Mouse (Mus musculus) c-Kit-positive CD71-positive TER-119-negative erythroid progenitor cells, embryonic 14.5 days (primary cell): Measurements from ENCODE around the gene Ptn.
"Not testable (repeated sequence)": the region's sequence is repeated elsewhere in the genome, so short reads cannot be mapped to it uniquely, and the experiment has no call there.

Experiments used
- DNase-seq: peaks from one replicate; pipeline ENCODE4 v3.0.0-alpha.2; 2013; ENCODE audit warnings: low read depth

The Ptn gene

GRCm38 (mm10) chr6:36755001-36755885 lies 54.8 kb downstream of the Ptn start:
- DNase-seq: no peak

DNA sequence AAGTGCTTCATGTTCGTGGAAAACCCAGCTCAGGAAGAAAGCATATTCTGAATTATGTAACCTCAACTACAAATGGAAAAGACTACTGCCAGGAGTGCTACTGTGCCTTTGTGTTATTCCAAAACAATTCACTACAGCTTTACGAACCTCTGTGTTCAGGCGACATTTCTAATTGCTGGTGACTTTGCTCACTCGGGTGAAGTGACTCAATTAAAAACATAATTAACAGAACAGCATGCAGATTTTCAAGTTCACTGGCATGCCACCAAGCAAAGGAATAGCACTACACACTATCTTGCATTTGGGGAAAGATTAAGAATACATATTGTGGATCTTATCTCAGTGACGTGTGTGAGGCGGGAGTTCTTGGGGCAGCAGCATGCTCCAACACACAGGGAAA lies 57.1 kb downstream of the Ptn start:
- no peak for DNase-seq

GRCm38 (mm10) chr6:36739811-36740210 lies 70.2 kb downstream of the Ptn start:
- no peak for DNase-seq

DNA sequence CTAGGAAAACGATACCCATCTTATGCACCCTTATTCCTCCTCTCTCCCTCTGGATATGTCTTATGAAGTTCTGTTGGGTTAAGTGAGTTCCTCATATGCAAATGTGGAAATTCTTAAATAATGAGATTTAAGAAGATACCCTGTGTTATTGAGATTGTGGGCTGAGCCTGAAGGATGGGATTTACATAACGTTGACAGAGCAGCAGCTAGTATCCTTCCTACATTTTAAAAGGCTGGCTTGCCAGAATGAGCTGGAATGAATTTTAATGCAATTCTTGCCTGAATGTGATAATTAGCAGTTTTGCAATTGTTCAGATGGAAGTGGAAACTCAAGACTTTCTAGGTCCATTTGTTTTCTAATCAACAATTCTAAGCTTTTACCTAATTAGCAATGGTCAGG lies 73.3 kb downstream of the Ptn start:
- DNase-seq: no peak

GRCm38 (mm10) chr6:36735622-36736021 lies 74.4 kb downstream of the Ptn start:
- not testable (repeated sequence) for DNase-seq

- not testable (repeated sequence) for DNase-seq
Observed at GRCm38 (mm10) chr6:36729811-36730210, 80.2 kb downstream of the Ptn start.

GRCm38 (mm10) chr6:36728079-36728478 lies 81.9 kb downstream of the Ptn start:
- DNase-seq: no peak

- DNase-seq: no peak
Observed at GRCm38 (mm10) chr6:36725509-36726160, 84.4 kb downstream of the Ptn start.

DNA sequence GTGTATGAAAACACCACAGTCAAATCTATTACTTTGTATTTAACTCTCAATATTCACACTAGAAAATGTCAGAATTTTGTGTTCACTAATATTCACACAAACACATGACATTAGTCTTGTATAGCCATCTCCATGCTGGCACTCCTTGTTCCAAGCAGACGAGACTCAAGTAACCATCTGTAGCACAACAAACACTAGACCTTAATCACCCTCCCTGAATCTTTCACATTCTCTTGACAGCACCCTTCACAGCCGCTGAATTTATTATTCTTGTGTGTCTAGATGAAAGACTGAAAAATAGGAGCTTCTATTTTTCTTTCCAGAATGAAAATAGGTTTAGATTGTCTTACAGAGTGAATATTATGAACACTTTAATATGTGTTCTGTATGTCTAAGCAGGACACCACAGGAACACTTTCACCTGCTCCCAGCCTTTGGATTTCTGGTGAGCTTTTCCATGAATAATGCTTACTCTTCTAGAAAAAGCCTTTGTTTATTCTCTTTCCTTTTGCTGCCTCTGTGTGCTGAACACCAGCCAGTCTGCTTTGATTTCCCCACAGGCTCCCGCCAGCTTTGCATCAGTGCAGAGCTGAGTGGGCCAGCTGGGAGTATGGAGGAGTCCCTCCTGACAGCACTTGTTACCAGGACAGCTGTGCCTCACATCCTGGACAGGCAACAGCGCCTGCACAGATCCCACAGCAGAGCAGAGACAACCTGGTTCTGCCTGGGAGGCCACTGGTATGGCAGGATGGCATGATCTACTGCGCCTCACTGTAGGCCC lies 87.1 kb downstream of the Ptn start:
- no peak for DNase-seq

GRCm38 (mm10) chr6:36713329-36713728 lies 96.7 kb downstream of the Ptn start:
- no peak for DNase-seq

GRCm38 (mm10) chr6:36695481-36695880 lies 114.5 kb downstream of the Ptn start:
- no peak for DNase-seq

DNA sequence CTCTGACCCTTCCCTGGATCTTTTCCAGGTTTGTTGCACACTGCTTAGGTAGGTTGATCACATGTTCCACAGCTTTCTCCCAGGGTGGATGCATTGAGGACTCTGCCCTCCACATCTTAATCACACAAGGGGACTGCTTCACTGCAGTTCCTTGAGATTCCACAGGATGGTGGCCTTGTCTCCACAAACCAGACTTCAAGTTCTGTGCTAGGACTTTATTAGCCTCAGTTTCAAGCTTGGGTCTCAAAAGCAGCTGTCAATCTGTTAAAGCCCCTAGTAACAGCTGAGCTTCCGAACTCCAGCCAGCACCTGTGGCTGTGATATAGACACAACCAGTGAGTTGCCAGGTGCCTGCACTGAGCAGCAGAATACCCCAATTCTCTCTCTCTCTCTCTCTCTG lies 118.5 kb downstream of the Ptn start:
- DNase-seq: no peak

DNA sequence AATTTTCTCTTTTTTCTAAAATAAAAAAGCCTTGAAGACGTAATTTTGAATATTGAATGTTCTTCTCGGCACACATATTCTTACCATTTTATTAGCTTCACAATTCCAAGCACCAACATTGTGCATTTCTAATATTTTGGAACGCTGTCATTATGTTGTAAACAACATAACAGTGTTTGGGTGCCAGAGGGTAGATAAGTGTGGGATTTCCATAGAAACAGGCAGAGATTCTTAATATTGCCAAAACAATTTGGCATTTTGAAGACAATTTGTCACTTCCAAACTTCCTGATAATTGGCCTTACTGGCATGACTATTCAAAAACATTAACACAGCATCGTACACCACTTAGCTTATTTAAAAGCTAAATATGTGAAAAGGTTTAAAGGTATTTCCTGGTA lies 119.1 kb downstream of the Ptn start:
- DNase-seq: no peak

GRCm38 (mm10) chr6:36676710-36677691 lies 133.0 kb downstream of the Ptn start:
- no peak for DNase-seq

DNA sequence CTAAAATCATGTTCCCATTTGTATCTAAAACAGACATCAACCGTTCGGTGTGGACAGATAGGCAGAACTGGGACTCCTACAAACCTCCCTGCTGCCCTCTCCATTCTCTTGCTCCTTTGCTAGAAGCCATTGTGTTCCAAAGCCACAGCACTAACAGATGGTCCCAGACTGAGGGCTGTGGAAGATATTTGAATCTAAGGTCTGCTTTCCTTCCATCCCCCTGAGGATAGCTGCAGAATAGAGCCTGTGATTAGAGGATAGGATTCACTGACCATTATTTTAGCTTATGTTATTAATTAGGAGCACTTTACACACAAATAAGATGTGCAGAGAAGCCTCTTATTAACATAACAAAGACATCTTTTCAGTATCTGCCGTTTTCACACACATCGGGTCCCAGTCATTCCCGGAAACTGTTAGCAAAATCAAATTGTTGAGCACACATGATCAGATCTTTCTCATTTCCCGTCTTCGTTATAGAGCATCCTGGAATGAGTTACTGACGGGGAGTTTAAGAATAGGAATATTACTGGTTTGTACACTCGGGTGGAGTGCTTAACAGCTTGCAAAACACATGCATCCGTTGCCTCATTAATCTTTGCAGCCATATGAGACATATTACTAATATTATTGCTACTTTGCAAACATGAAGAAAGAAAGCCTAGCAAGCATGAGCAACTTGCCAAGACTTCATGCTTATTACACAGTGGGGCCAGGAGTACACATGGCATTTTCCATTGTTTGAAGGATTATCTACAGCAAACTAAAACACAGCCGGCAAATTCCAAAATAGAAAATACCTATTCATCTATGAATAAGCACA lies 137.4 kb downstream of the Ptn start:
- DNase-seq: no peak

DNA sequence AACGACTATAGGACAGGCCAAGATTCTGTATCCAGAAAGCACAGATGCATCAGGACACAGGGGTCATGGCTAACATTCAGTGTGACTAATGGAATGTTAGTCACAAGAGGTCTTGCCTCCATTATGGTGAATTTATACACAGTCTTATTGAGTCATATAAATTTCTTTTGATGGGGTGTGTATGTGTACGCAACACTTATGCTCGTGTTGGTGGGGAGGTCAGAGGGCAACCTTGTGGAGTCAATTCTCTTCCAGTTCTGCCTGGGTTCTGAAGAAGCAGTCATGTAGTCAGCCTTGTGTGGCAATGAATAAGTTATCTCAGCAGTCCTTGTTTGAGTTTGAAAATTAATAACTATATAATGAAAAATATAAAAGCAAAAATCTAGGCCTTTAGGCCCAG lies 138.7 kb downstream of the Ptn start:
- DNase-seq: no peak
